Mouse (Mus musculus): Measurements from ENCODE around the gene Sh3glb1. TPM values are rescaled to one million over a fixed set of nuclear protein-coding genes. Genes with fewer than 3 reads are reported as not detected.

Sh3glb1 gene
- total RNA-seq, 1 experiment from 2014 or later: 63.4 TPM

- ATAC-seq (replicated peaks in 1 of 2; ENCODE audit: insufficient read depth in 1 of 2, low FRiP score in 2 of 2, low TSS enrichment in 1 of 2, low read depth in 1 of 2, poor library complexity in 2 of 2, severe bottlenecking in 2 of 2): no peak
Observed at GRCm38 (mm10) chr3:144718706-144719087, 1.4 kb downstream of the Sh3glb1 start.

- no peak for ATAC-seq (replicated peaks in 1 of 2; ENCODE audit: insufficient read depth in 1 of 2, low FRiP score in 2 of 2, low TSS enrichment in 1 of 2, low read depth in 1 of 2, poor library complexity in 2 of 2, severe bottlenecking in 2 of 2)
Observed at GRCm38 (mm10) chr3:144717835-144718234, 2.3 kb downstream of the Sh3glb1 start.

GRCm38 (mm10) chr3:144717121-144717520, 3.0 kb downstream of the Sh3glb1 start:
- no peak for ATAC-seq (replicated peaks in 1 of 2; ENCODE audit: insufficient read depth in 1 of 2, low FRiP score in 2 of 2, low TSS enrichment in 1 of 2, low read depth in 1 of 2, poor library complexity in 2 of 2, severe bottlenecking in 2 of 2)

- peak; percentile 12 to 20; a peak in 1 of 4 replicates for ATAC-seq (replicated peaks in 1 of 2; ENCODE audit: insufficient read depth in 1 of 2, low FRiP score in 2 of 2, low TSS enrichment in 1 of 2, low read depth in 1 of 2, poor library complexity in 2 of 2, severe bottlenecking in 2 of 2)
Observed at GRCm38 (mm10) chr3:144715901-144716300, 4.2 kb downstream of the Sh3glb1 start.

GRCm38 (mm10) chr3:144715033-144715432, 5.1 kb downstream of the Sh3glb1 start:
- ATAC-seq (replicated peaks in 1 of 2; ENCODE audit: insufficient read depth in 1 of 2, low FRiP score in 2 of 2, low TSS enrichment in 1 of 2, low read depth in 1 of 2, poor library complexity in 2 of 2, severe bottlenecking in 2 of 2): no peak

- no peak for ATAC-seq (replicated peaks in 1 of 2; ENCODE audit: insufficient read depth in 1 of 2, low FRiP score in 2 of 2, low TSS enrichment in 1 of 2, low read depth in 1 of 2, poor library complexity in 2 of 2, severe bottlenecking in 2 of 2)
Observed at GRCm38 (mm10) chr3:144714606-144715005, 5.5 kb downstream of the Sh3glb1 start.

GRCm38 (mm10) chr3:144714126-144714525, 6.0 kb downstream of the Sh3glb1 start:
- no peak for ATAC-seq (replicated peaks in 1 of 2; ENCODE audit: insufficient read depth in 1 of 2, low FRiP score in 2 of 2, low TSS enrichment in 1 of 2, low read depth in 1 of 2, poor library complexity in 2 of 2, severe bottlenecking in 2 of 2)

GRCm38 (mm10) chr3:144711607-144712206, 8.4 kb downstream of the Sh3glb1 start:
- no peak for ATAC-seq (replicated peaks in 1 of 2; ENCODE audit: insufficient read depth in 1 of 2, low FRiP score in 2 of 2, low TSS enrichment in 1 of 2, low read depth in 1 of 2, poor library complexity in 2 of 2, severe bottlenecking in 2 of 2)

- ATAC-seq (replicated peaks in 1 of 2; ENCODE audit: insufficient read depth in 1 of 2, low FRiP score in 2 of 2, low TSS enrichment in 1 of 2, low read depth in 1 of 2, poor library complexity in 2 of 2, severe bottlenecking in 2 of 2): no peak
Observed at GRCm38 (mm10) chr3:144708612-144709011, 11.5 kb downstream of the Sh3glb1 start.

GRCm38 (mm10) chr3:144703959-144704358, 16.2 kb downstream of the Sh3glb1 start:
- peak; percentile 87 to 90 for ATAC-seq (replicated peaks in 1 of 2; ENCODE audit: insufficient read depth in 1 of 2, low FRiP score in 2 of 2, low TSS enrichment in 1 of 2, low read depth in 1 of 2, poor library complexity in 2 of 2, severe bottlenecking in 2 of 2)

- no peak for ATAC-seq (replicated peaks in 1 of 2; ENCODE audit: insufficient read depth in 1 of 2, low FRiP score in 2 of 2, low TSS enrichment in 1 of 2, low read depth in 1 of 2, poor library complexity in 2 of 2, severe bottlenecking in 2 of 2)
Observed at GRCm38 (mm10) chr3:144698790-144699433, 21.2 kb downstream of the Sh3glb1 start.

GRCm38 (mm10) chr3:144697942-144698341, 22.2 kb downstream of the Sh3glb1 start:
- peak; percentile 40 to 58; a peak in 3 of 4 replicates for ATAC-seq (replicated peaks in 1 of 2; ENCODE audit: insufficient read depth in 1 of 2, low FRiP score in 2 of 2, low TSS enrichment in 1 of 2, low read depth in 1 of 2, poor library complexity in 2 of 2, severe bottlenecking in 2 of 2)

GRCm38 (mm10) chr3:144697154-144697553, 23.0 kb downstream of the Sh3glb1 start:
- 0 out of 4 replicates have a peak, but pooled peaks of 1 of the 2 experiments have one; percentile 50 for ATAC-seq (replicated peaks in 1 of 2; ENCODE audit: insufficient read depth in 1 of 2, low FRiP score in 2 of 2, low TSS enrichment in 1 of 2, low read depth in 1 of 2, poor library complexity in 2 of 2, severe bottlenecking in 2 of 2)

GRCm38 (mm10) chr3:144694941-144695340, 25.2 kb downstream of the Sh3glb1 start:
- no peak for ATAC-seq (replicated peaks in 1 of 2; ENCODE audit: insufficient read depth in 1 of 2, low FRiP score in 2 of 2, low TSS enrichment in 1 of 2, low read depth in 1 of 2, poor library complexity in 2 of 2, severe bottlenecking in 2 of 2)

- ATAC-seq (replicated peaks in 1 of 2; ENCODE audit: insufficient read depth in 1 of 2, low FRiP score in 2 of 2, low TSS enrichment in 1 of 2, low read depth in 1 of 2, poor library complexity in 2 of 2, severe bottlenecking in 2 of 2): no peak
Observed at GRCm38 (mm10) chr3:144694040-144694439, 26.1 kb downstream of the Sh3glb1 start.

GRCm38 (mm10) chr3:144692052-144692451, 28.1 kb downstream of the Sh3glb1 start:
- ATAC-seq (replicated peaks in 1 of 2; ENCODE audit: insufficient read depth in 1 of 2, low FRiP score in 2 of 2, low TSS enrichment in 1 of 2, low read depth in 1 of 2, poor library complexity in 2 of 2, severe bottlenecking in 2 of 2): peak; percentile 78 to 91; a peak in 3 of 4 replicates

- ATAC-seq (replicated peaks in 1 of 2; ENCODE audit: insufficient read depth in 1 of 2, low FRiP score in 2 of 2, low TSS enrichment in 1 of 2, low read depth in 1 of 2, poor library complexity in 2 of 2, severe bottlenecking in 2 of 2): peak; percentile 35 to 65; a peak in 2 of 4 replicates
Observed at GRCm38 (mm10) chr3:144689236-144689635, 30.9 kb downstream of the Sh3glb1 start.

- ATAC-seq (replicated peaks in 1 of 2; ENCODE audit: insufficient read depth in 1 of 2, low FRiP score in 2 of 2, low TSS enrichment in 1 of 2, low read depth in 1 of 2, poor library complexity in 2 of 2, severe bottlenecking in 2 of 2): no peak
Observed at GRCm38 (mm10) chr3:144688284-144688683, 31.9 kb downstream of the Sh3glb1 start.

- ATAC-seq (replicated peaks in 1 of 2; ENCODE audit: insufficient read depth in 1 of 2, low FRiP score in 2 of 2, low TSS enrichment in 1 of 2, low read depth in 1 of 2, poor library complexity in 2 of 2, severe bottlenecking in 2 of 2): no peak
Observed at GRCm38 (mm10) chr3:144687618-144688017, 32.5 kb downstream of the Sh3glb1 start.

Measured in hematopoietic stem cell, adult 5-6 weeks (primary cell).